In the genomic region with DNA sequence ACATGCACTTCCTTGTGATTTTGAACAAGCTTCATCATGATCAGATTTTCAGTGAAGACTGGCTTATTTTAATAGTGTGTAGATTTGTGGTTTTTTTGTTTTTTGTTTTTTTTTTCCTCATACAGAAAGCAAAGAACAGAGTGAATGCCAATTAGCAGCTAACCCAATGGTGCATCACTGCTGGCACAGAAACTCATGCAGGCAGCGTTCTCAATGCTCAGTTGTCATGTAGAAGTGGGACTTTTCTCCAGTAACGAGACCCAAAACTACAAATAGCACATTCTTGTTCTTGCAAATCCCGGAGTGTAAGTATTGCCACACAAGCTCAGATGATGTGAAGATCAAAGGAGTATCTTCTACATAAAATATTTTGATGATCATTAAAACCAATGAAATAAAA, we compare ENCODE assay signal across 23 mouse cellular contexts.
DNase-seq lines count a peak whose midpoint lies in the region; ATAC-seq and TF ChIP-seq lines count a peak whose summit lies in the region.
"Had no signal": no experiment of that assay in that cellular context is flagged by ENCODE, and none has a peak within 500 bp of the region (broad histone marks: within the 10 kb centered on the region; RNA-seq: fewer than 3 reads in every experiment).

No protein-coding gene starts in this region.

- no peak overlapping the region for H3K4me2 ChIP-seq in forebrain, embryonic 13.5 days
- no peak overlapping the region for H3K4me2 ChIP-seq in forebrain, postnatal 0 days (ENCODE audit: low read depth)
- H3K4me2 ChIP-seq in hindbrain, postnatal 0 days (ENCODE audit: low read depth, low read length): no peak overlapping the region
- H3K4me2 ChIP-seq in hindbrain, embryonic 12.5 days (replicated peaks): no peak overlapping the region
- H3K4me2 ChIP-seq: heart, embryonic 12.5 days; hindbrain, embryonic 15.5 days; intestine, embryonic 15.5 days; liver, embryonic 12.5 days; midbrain, embryonic 12.5 days; neural tube, embryonic 15.5 days had no signal

- DNase-seq in forebrain, postnatal 0 days: no peak
- DNase-seq in hindbrain, postnatal 0 days (ENCODE audit: low spot score): peak; percentile 57
- peak; percentile 50 for DNase-seq in Muller cell, postnatal 12 days (ENCODE audit: inconsistent ontology term)
- DNase-seq in retina, embryonic 14.5 days (ENCODE audit: low spot score): peak; percentile 27
- DNase-seq in frontal cortex, postnatal 36 days (ENCODE audit: low spot score in 2 of 2): no peak
- DNase-seq: adrenal gland, postnatal 36 days; cerebellum, adult 9-11 months; heart, adult 2 months; heart, postnatal 4 days; kidney, adult 2 months; kidney, postnatal 36 days; liver, postnatal 0 days; lung, postnatal 36 days had no signal

- no peaks in the 10 kb centered on the region for H3K27me3 ChIP-seq in forebrain, embryonic 13.5 days
- H3K27me3 ChIP-seq in forebrain, postnatal 0 days (ENCODE audit: insufficient read depth, low read length): no peaks in the 10 kb centered on the region
- no peaks in the 10 kb centered on the region for H3K27me3 ChIP-seq in hindbrain, postnatal 0 days (ENCODE audit: insufficient read depth, low read length)
- H3K27me3 ChIP-seq in hindbrain, embryonic 12.5 days: no peaks in the 10 kb centered on the region
- H3K27me3 ChIP-seq: heart, embryonic 12.5 days; hindbrain, embryonic 15.5 days; intestine, embryonic 15.5 days; liver, embryonic 12.5 days; midbrain, embryonic 12.5 days; neural tube, embryonic 15.5 days had no signal

- peak; percentile 39; the same call in 1 of the 2 replicates for ATAC-seq in forebrain, embryonic 13.5 days
- no peak for ATAC-seq in forebrain, postnatal 0 days
- no peak for ATAC-seq in hindbrain, postnatal 0 days
- ATAC-seq in hindbrain, embryonic 12.5 days (ENCODE audit: low FRiP score): no peak
- ATAC-seq: intestine, embryonic 15.5 days; liver, embryonic 12.5 days; liver, postnatal 0 days had no signal

- peaks cover 18% of the 10 kb centered on the region for H3K4me1 ChIP-seq in forebrain, embryonic 13.5 days
- H3K4me1 ChIP-seq in forebrain, postnatal 0 days (ENCODE audit: insufficient read depth): no peaks in the 10 kb centered on the region
- no peaks in the 10 kb centered on the region for H3K4me1 ChIP-seq in hindbrain, postnatal 0 days (ENCODE audit: insufficient read depth, low read length)
- no peaks in the 10 kb centered on the region for H3K4me1 ChIP-seq in hindbrain, embryonic 12.5 days
- H3K4me1 ChIP-seq: heart, embryonic 12.5 days; intestine, embryonic 15.5 days; liver, embryonic 12.5 days; midbrain, embryonic 12.5 days had no signal

- no peaks in the 10 kb centered on the region for H3K9me3 ChIP-seq in forebrain, embryonic 13.5 days (replicated peaks)
- no peaks in the 10 kb centered on the region for H3K9me3 ChIP-seq in forebrain, postnatal 0 days (ENCODE audit: low read length)
- no peaks in the 10 kb centered on the region for H3K9me3 ChIP-seq in hindbrain, postnatal 0 days (ENCODE audit: low read length)
- no peaks in the 10 kb centered on the region for H3K9me3 ChIP-seq in hindbrain, embryonic 12.5 days (replicated peaks)
- H3K9me3 ChIP-seq: heart, embryonic 12.5 days; hindbrain, embryonic 15.5 days; intestine, embryonic 15.5 days; liver, embryonic 12.5 days; midbrain, embryonic 12.5 days; neural tube, embryonic 15.5 days had no signal

- WGBS in forebrain, embryonic 13.5 days: 18% methylated on average over 3 of the region's 3 CpGs
- 13% methylated on average over 3 of the region's 3 CpGs for WGBS in forebrain, postnatal 0 days
- WGBS in hindbrain, postnatal 0 days: 29% methylated on average over 3 of the region's 3 CpGs
- WGBS in hindbrain, embryonic 12.5 days: 80% methylated on average over 3 of the region's 3 CpGs

- no peak overlapping the region for H3K27ac ChIP-seq in forebrain, embryonic 13.5 days
- H3K27ac ChIP-seq in forebrain, postnatal 0 days (ENCODE audit: low read depth, low read length): no peak overlapping the region
- H3K27ac ChIP-seq in hindbrain, postnatal 0 days: no peak overlapping the region
- no peak overlapping the region for H3K27ac ChIP-seq in hindbrain, embryonic 12.5 days
- H3K27ac ChIP-seq: heart, adult 2 months; hindbrain, embryonic 15.5 days; intestine, embryonic 15.5 days; layer of hippocampus, adult 2 months; liver, embryonic 12.5 days; midbrain, embryonic 12.5 days; neural tube, embryonic 15.5 days had no signal

- no peaks in the 10 kb centered on the region for H3K36me3 ChIP-seq in forebrain, embryonic 13.5 days (ENCODE audit: poor library complexity, severe bottlenecking)
- no peaks in the 10 kb centered on the region for H3K36me3 ChIP-seq in forebrain, postnatal 0 days (ENCODE audit: insufficient read depth)
- H3K36me3 ChIP-seq in hindbrain, postnatal 0 days (ENCODE audit: insufficient read depth, low read length): no peaks in the 10 kb centered on the region
- no peaks in the 10 kb centered on the region for H3K36me3 ChIP-seq in hindbrain, embryonic 12.5 days
- H3K36me3 ChIP-seq: heart, embryonic 12.5 days; hindbrain, embryonic 15.5 days; intestine, embryonic 15.5 days; liver, embryonic 12.5 days; midbrain, embryonic 12.5 days; neural tube, embryonic 15.5 days had no signal

- TF ChIP-seq CTCF in forebrain, postnatal 0 days (IDR thresholded peaks at IDR 0.05; ENCODE audit: low read depth): no peak
- no peak for TF ChIP-seq CTCF in hindbrain, postnatal 0 days (IDR thresholded peaks at IDR 0.05; ENCODE audit: low read depth)

- no peak overlapping the region for H3K9ac ChIP-seq in forebrain, embryonic 13.5 days
- no peak overlapping the region for H3K9ac ChIP-seq in forebrain, postnatal 0 days
- H3K9ac ChIP-seq in hindbrain, postnatal 0 days (replicated peaks; ENCODE audit: low read length): no peak overlapping the region
- H3K9ac ChIP-seq in hindbrain, embryonic 12.5 days: no peak overlapping the region
- H3K9ac ChIP-seq: heart, embryonic 12.5 days; hindbrain, embryonic 15.5 days; intestine, embryonic 15.5 days; liver, embryonic 12.5 days; liver, postnatal 0 days; midbrain, embryonic 12.5 days; neural tube, embryonic 15.5 days had no signal

- no peak overlapping the region for H3K4me3 ChIP-seq in forebrain, embryonic 13.5 days
- H3K4me3 ChIP-seq in forebrain, postnatal 0 days (ENCODE audit: low read depth, low read length): no peak overlapping the region
- H3K4me3 ChIP-seq in hindbrain, postnatal 0 days (ENCODE audit: low read length): no peak overlapping the region
- no peak overlapping the region for H3K4me3 ChIP-seq in hindbrain, embryonic 12.5 days
- H3K4me3 ChIP-seq: erythroblast, embryonic 14.5 days; heart, adult 2 months; heart, embryonic 12.5 days; hindbrain, embryonic 15.5 days; intestine, embryonic 15.5 days; layer of hippocampus, adult 2 months; liver, embryonic 12.5 days; midbrain, embryonic 12.5 days; neural tube, embryonic 15.5 days had no signal

Comparison
In these comparisons a context has a peak if more than half of its experiments do, and no peak if none do; other contexts are left out.
1. DNase-seq: peak in hindbrain, postnatal 0 days (single experiment), Muller cell, postnatal 12 days (single experiment) and retina, embryonic 14.5 days (single experiment); none in forebrain, postnatal 0 days (single experiment) and frontal cortex, postnatal 36 days (0 of 2).